19 mouse cellular contexts compared by ENCODE assay signal in the genomic region with DNA sequence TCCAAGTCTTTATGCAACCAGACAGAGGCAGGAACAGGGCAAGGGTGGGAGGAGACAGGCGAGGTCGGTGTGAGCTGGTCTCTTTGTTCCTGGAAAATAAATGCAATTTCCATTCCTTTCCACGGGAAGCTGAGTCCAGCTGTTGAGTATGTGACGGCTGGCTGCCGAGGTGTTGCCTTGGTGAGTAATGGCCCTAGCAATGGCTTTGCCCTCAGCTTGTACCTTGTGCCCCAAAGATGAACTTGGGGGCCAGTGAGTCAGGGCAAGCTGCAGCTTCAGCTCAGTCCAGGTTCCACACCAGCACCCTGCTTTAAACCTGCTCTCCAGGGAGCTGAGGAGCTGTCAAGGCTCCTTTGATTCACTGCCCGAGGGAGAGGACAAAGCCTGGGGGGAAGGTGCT.
DNase-seq lines count a peak whose midpoint lies in the region.
"Had no signal": no experiment of that assay in that cellular context is flagged by ENCODE, and none has a peak within 500 bp of the region (broad histone marks: within the 10 kb centered on the region; RNA-seq: fewer than 3 reads in every experiment).

No protein-coding gene starts in this region.

- DNase-seq in embryo, embryonic 10 days (ENCODE audit: low spot score) = peak; percentile 55
- no peak for DNase-seq in embryo, embryonic 9.5 days (ENCODE audit: extremely low spot score)
- peak; percentile 14 for DNase-seq in ES-CJ7 (ENCODE audit: low read depth, low spot score)
- peak; percentile 42 for DNase-seq in embryo, embryonic 10.5 days (ENCODE audit: low spot score)
- peak; percentile 46 for DNase-seq in limb, embryonic 10.5 days (ENCODE audit: low spot score)
- no peak for DNase-seq in gastrocnemius, postnatal 10 days
- DNase-seq in layer of hippocampus, postnatal 14 days (ENCODE audit: low spot score in 2 of 2) = no peak
- no peak for DNase-seq in B cell, adult 2 months
- DNase-seq: adrenal gland, postnatal 25 days; cerebellum, adult 2 months; cerebellum, postnatal 10 days; gastrocnemius, postnatal 25 days; heart, postnatal 36 days; kidney, adult 18-20 months had no signal

- peaks cover 18% of the 10 kb centered on the region for H3K4me1 ChIP-seq in limb, embryonic 10.5 days
- H3K4me1 ChIP-seq: embryonic facial prominence, embryonic 13.5 days; intestine, embryonic 15.5 days had no signal

- no peaks in the 10 kb centered on the region for H3K9me3 ChIP-seq in limb, embryonic 10.5 days (replicated peaks)
- H3K9me3 ChIP-seq: embryonic facial prominence, embryonic 13.5 days; forebrain, embryonic 12.5 days; heart, embryonic 13.5 days; intestine, embryonic 15.5 days had no signal

- WGBS in limb, embryonic 10.5 days = 18% methylated on average over 6 of the region's 6 CpGs

- H3K4me3 ChIP-seq in limb, embryonic 10.5 days = no peak overlapping the region
- H3K4me3 ChIP-seq: embryonic facial prominence, embryonic 13.5 days; forebrain, embryonic 12.5 days; heart, embryonic 13.5 days; intestine, embryonic 15.5 days had no signal

- 0 out of 2 replicates have a peak overlapping the region, but pooled peaks have one; percentile 26 for H3K27ac ChIP-seq in limb, embryonic 10.5 days
- H3K27ac ChIP-seq: embryonic facial prominence, embryonic 13.5 days; forebrain, embryonic 12.5 days; heart, embryonic 13.5 days; hindbrain, embryonic 14.5 days; intestine, embryonic 15.5 days had no signal

- H3K36me3 ChIP-seq in limb, embryonic 10.5 days = no peaks in the 10 kb centered on the region
- H3K36me3 ChIP-seq: embryonic facial prominence, embryonic 13.5 days; forebrain, embryonic 12.5 days; heart, embryonic 13.5 days; intestine, embryonic 15.5 days had no signal

- peaks cover 15% of the 10 kb centered on the region; the same call in 1 of the 2 replicates for H3K27me3 ChIP-seq in limb, embryonic 10.5 days (ENCODE audit: low read depth, poor library complexity, severe bottlenecking)
- H3K27me3 ChIP-seq: forebrain, embryonic 12.5 days had no signal

Comparison
In these comparisons a context has a peak if more than half of its experiments do, and no peak if none do; other contexts are left out.
1. DNase-seq: peak in embryo, embryonic 10 days (single experiment), ES-CJ7 (single experiment), embryo, embryonic 10.5 days (single experiment) and limb, embryonic 10.5 days (single experiment); none in embryo, embryonic 9.5 days (single experiment), gastrocnemius, postnatal 10 days (single experiment), layer of hippocampus, postnatal 14 days (0 of 2) and B cell, adult 2 months (0 of 2).